Mouse (Mus musculus) limb, embryonic 13.5 days (tissue): ENCODE data around the gene Tmem203. TPM values are rescaled to one million over a fixed set of nuclear protein-coding genes. Genes with fewer than 3 reads are reported as not detected.

Source experiments
- ATAC-seq: fragments of 200-750 bp; cut with Nextera tagmentation; 2 replicates; pipeline ENCODE4 v1.8.0; 2017; ENCODE audit warnings: low read depth, moderate number of reproducible peaks, moderate TSS enrichment; ENCODE audit not compliant: low FRiP score
- H3K27ac ChIP-seq: fragments of 300-500 bp; sonication (generic); 2 replicates; pipeline ENCODE4 v1.5.1; 2015; ENCODE audit warnings: inconsistent platforms, mild to moderate bottlenecking, moderate library complexity
- H3K27me3 ChIP-seq: fragments of 300-500 bp; sonication (generic); 2 replicates; pipeline ENCODE4 v1.6.1; 2015; ENCODE audit warnings: mild to moderate bottlenecking, inconsistent platforms
- H3K36me3 ChIP-seq: fragments of 300-500 bp; sonication (generic); 2 replicates; pipeline ENCODE4 v1.6.1; 2015; ENCODE audit warnings: inconsistent platforms, mild to moderate bottlenecking, moderate library complexity
- H3K4me1 ChIP-seq: fragments of 300-500 bp; sonication (generic); 2 replicates; pipeline ENCODE4 v1.6.1; 2015; ENCODE audit warnings: inconsistent platforms
- H3K4me2 ChIP-seq: fragments of 300-500 bp; sonication (generic); replicated peaks from 2 replicates; pipeline ENCODE4 v1.6.1; 2015; ENCODE audit warnings: inconsistent platforms, mild to moderate bottlenecking, moderate library complexity
- H3K4me3 ChIP-seq: fragments of 300-500 bp; sonication (generic); 2 replicates; pipeline ENCODE4 v1.5.1; 2015; ENCODE audit warnings: moderate library complexity, mild to moderate bottlenecking, inconsistent platforms
- H3K9ac ChIP-seq: fragments of 300-500 bp; sonication (generic); 2 replicates; pipeline ENCODE4 v1.6.1; 2015; ENCODE audit warnings: mild to moderate bottlenecking, inconsistent platforms
- H3K9me3 ChIP-seq: fragments of 300-500 bp; sonication (generic); 2 replicates; pipeline ENCODE4 v1.6.1; 2016; ENCODE audit warnings: inconsistent platforms
- WGBS: fragments of 180-500 bp; shearing (Covaris S2); methylation state at CpG from one replicate; pipeline ENCODE4 v1.1.7; 2015; 5-methylcytosine and 5-hydroxymethylcytosine counted together
- polyA plus RNA-seq: library from polyadenylated mRNA; unstranded; fragments of >200 nt; fragmentation: Nextera tagmentation; extraction: Ambion mirVana; gene quantifications from 2 replicates; pipeline ENCODE4 v1.2.1, GENCODE M21; 2015

Gene Tmem203
- polyA plus RNA-seq, 1 experiment from 2014 or later, result 23.6 TPM

- Histone ChIP-seq H3K36me3 (peaks cover 13% of the 10 kb centered on the region), H3K4me1 (peaks cover 18% of the 10 kb centered on the region), H3K4me3 (peak overlapping the region; percentile 91), H3K27ac (peak overlapping the region; percentile 97), H3K4me2 (peak overlapping the region; percentile 64), H3K9ac (peak overlapping the region; percentile 68), H3K27me3 (no peaks in the 10 kb centered on the region), H3K9me3 (no peaks in the 10 kb centered on the region)
- ATAC-seq, result peak; percentile 98
- WGBS, result 3% methylated on average over 41 of the region's 41 CpGs
Observed at GRCm38 (mm10) chr2:25224766-25225752, 30.2 kb upstream of the Tmem203 start.

GRCm38 (mm10) chr2:25225811-25226379 lies 29.3 kb upstream of the Tmem203 start:
- Histone ChIP-seq H3K27ac (peak overlapping the region; percentile 97), H3K9me3 (no peaks in the 10 kb centered on the region), H3K4me1 (peaks cover 18% of the 10 kb centered on the region), H3K4me3 (peak overlapping the region; percentile 49), H3K27me3 (peaks cover 3% of the 10 kb centered on the region; the same call in 1 of the 2 replicates), H3K4me2 (peak overlapping the region; percentile 64), H3K36me3 (peaks cover 13% of the 10 kb centered on the region), H3K9ac (peak overlapping the region; percentile 68; the same call in 1 of the 2 replicates)
- WGBS, result 73% methylated on average over 8 of the region's 8 CpGs
- ATAC-seq, result no peak

GRCm38 (mm10) chr2:25226864-25227263 lies 28.4 kb upstream of the Tmem203 start:
- Histone ChIP-seq H3K4me2 (no peak overlapping the region), H3K4me3 (no peak overlapping the region), H3K4me1 (peaks cover 18% of the 10 kb centered on the region), H3K27me3 (peaks cover 12% of the 10 kb centered on the region; the same call in 1 of the 2 replicates), H3K36me3 (peaks cover 8% of the 10 kb centered on the region), H3K9me3 (no peaks in the 10 kb centered on the region), H3K27ac (no peak overlapping the region), H3K9ac (no peak overlapping the region)
- WGBS, result 74% methylated on average over 5 of the region's 5 CpGs
- no peak for ATAC-seq

GRCm38 (mm10) chr2:25227406-25227805 lies 27.8 kb upstream of the Tmem203 start:
- Histone ChIP-seq H3K36me3 (peaks cover 3% of the 10 kb centered on the region; the same call in 1 of the 2 replicates), H3K4me3 (no peak overlapping the region), H3K4me2 (no peak overlapping the region), H3K27me3 (peaks cover 16% of the 10 kb centered on the region; the same call in 1 of the 2 replicates), H3K27ac (no peak overlapping the region), H3K9ac (no peak overlapping the region), H3K9me3 (no peaks in the 10 kb centered on the region), H3K4me1 (peaks cover 18% of the 10 kb centered on the region)
- no peak for ATAC-seq
- 84% methylated on average over 4 of the region's 4 CpGs for WGBS

GRCm38 (mm10) chr2:25228431-25228889 lies 26.8 kb upstream of the Tmem203 start:
- H3K4me2 ChIP-seq, result peak overlapping the region; percentile 40
- no peak overlapping the region for H3K4me3 ChIP-seq
- 2% methylated on average over 7 of the region's 7 CpGs for WGBS
- no peaks in the 10 kb centered on the region for H3K36me3 ChIP-seq
- H3K4me1 ChIP-seq, result peaks cover 14% of the 10 kb centered on the region
- no peak for ATAC-seq
- no peak overlapping the region for H3K9ac ChIP-seq
- no peaks in the 10 kb centered on the region for H3K9me3 ChIP-seq
- peaks cover 26% of the 10 kb centered on the region; the same call in 1 of the 2 replicates for H3K27me3 ChIP-seq
- no peak overlapping the region for H3K27ac ChIP-seq

GRCm38 (mm10) chr2:25228995-25229530 lies 26.2 kb upstream of the Tmem203 start:
- WGBS, result 67% methylated on average over 6 of the region's 6 CpGs
- H3K4me2 ChIP-seq, result peak overlapping the region; percentile 40
- no peaks in the 10 kb centered on the region for H3K36me3 ChIP-seq
- H3K9ac ChIP-seq, result peak overlapping the region; percentile 31; the same call in 1 of the 2 replicates
- H3K9me3 ChIP-seq, result no peaks in the 10 kb centered on the region
- H3K27me3 ChIP-seq, result peaks cover 30% of the 10 kb centered on the region; the same call in 1 of the 2 replicates
- no peak overlapping the region for H3K27ac ChIP-seq
- no peak overlapping the region for H3K4me3 ChIP-seq
- ATAC-seq, result no peak
- peaks cover 10% of the 10 kb centered on the region for H3K4me1 ChIP-seq

- 81% methylated on average over 5 of the region's 5 CpGs for WGBS
- Histone ChIP-seq H3K27ac (no peak overlapping the region), H3K27me3 (peaks cover 33% of the 10 kb centered on the region; the same call in 1 of the 2 replicates), H3K9me3 (no peaks in the 10 kb centered on the region), H3K4me2 (no peak overlapping the region), H3K4me3 (no peak overlapping the region), H3K4me1 (peaks cover 10% of the 10 kb centered on the region), H3K36me3 (no peaks in the 10 kb centered on the region), H3K9ac (no peak overlapping the region)
- no peak for ATAC-seq
Observed at GRCm38 (mm10) chr2:25229582-25229981, 25.7 kb upstream of the Tmem203 start.

- Histone ChIP-seq H3K4me1 (peaks cover 7% of the 10 kb centered on the region), H3K9me3 (no peaks in the 10 kb centered on the region), H3K9ac (no peak overlapping the region; the same call in 1 of the 2 replicates), H3K4me3 (no peak overlapping the region), H3K27ac (no peak overlapping the region), H3K4me2 (no peak overlapping the region), H3K27me3 (peaks cover 33% of the 10 kb centered on the region; the same call in 1 of the 2 replicates), H3K36me3 (no peaks in the 10 kb centered on the region)
- no peak for ATAC-seq
- WGBS, result 86% methylated on average over 7 of the region's 7 CpGs
Observed at GRCm38 (mm10) chr2:25230581-25230980, 24.7 kb upstream of the Tmem203 start.

GRCm38 (mm10) chr2:25231038-25231437 lies 24.2 kb upstream of the Tmem203 start:
- H3K9ac ChIP-seq, result peak overlapping the region; percentile 25; the same call in 1 of the 2 replicates
- H3K4me1 ChIP-seq, result peaks cover 4% of the 10 kb centered on the region; the same call in 1 of the 2 replicates
- WGBS, result 54% methylated on average over 12 of the region's 12 CpGs
- H3K4me2 ChIP-seq, result no peak overlapping the region
- no peak overlapping the region for H3K27ac ChIP-seq
- no peaks in the 10 kb centered on the region for H3K9me3 ChIP-seq
- no peaks in the 10 kb centered on the region for H3K36me3 ChIP-seq
- ATAC-seq, result no peak
- H3K4me3 ChIP-seq, result no peak overlapping the region
- H3K27me3 ChIP-seq, result peaks cover 35% of the 10 kb centered on the region

GRCm38 (mm10) chr2:25233421-25233820 lies 21.8 kb upstream of the Tmem203 start:
- WGBS, result 75% methylated on average over 4 of the region's 4 CpGs
- peaks cover 4% of the 10 kb centered on the region; the same call in 1 of the 2 replicates for H3K4me1 ChIP-seq
- no peak for ATAC-seq
- H3K9ac ChIP-seq, result no peak overlapping the region
- H3K36me3 ChIP-seq, result no peaks in the 10 kb centered on the region
- H3K4me2 ChIP-seq, result no peak overlapping the region
- H3K9me3 ChIP-seq, result no peaks in the 10 kb centered on the region
- H3K27ac ChIP-seq, result no peak overlapping the region
- no peak overlapping the region for H3K4me3 ChIP-seq
- peaks cover 43% of the 10 kb centered on the region for H3K27me3 ChIP-seq

GRCm38 (mm10) chr2:25234050-25234449 lies 21.2 kb upstream of the Tmem203 start, which contains the start of gene Slc34a3:
Gene Slc34a3, minus strand, starts transcription at chr2:25234364.
- no peak within 1 kb of the TSS for H3K27ac ChIP-seq
- H3K27me3 ChIP-seq, result peaks cover 47% of the 10 kb centered on the region
- WGBS, result 84% methylated on average over 3 of the region's 3 CpGs
- no peak for ATAC-seq
- no peaks in the 10 kb centered on the region for H3K36me3 ChIP-seq
- no peak within 1 kb of the TSS for H3K9ac ChIP-seq
- no peak within 1 kb of the TSS for H3K4me2 ChIP-seq
- 0 out of 2 replicates have a peak, but pooled peaks cover under 1% of the 10 kb centered on the region for H3K4me1 ChIP-seq
- no peak within 1 kb of the TSS for H3K4me3 ChIP-seq
- H3K9me3 ChIP-seq, result no peaks in the 10 kb centered on the region
